Mouse (Mus musculus) erythroblast, embryonic 14.5 days (primary cell): ENCODE measurements around the gene Best2. TPM values are rescaled to one million over a fixed set of nuclear protein-coding genes. Genes with fewer than 3 reads are reported as not detected.

Experiments
- H3K27me3 ChIP-seq: 2 replicates; pipeline ENCODE4 v1.6.1; 2012; ENCODE audit warnings: inconsistent platforms; ENCODE audit not compliant: control insufficient read depth
- H3K36me3 ChIP-seq: 2 replicates; pipeline ENCODE4 v1.6.1; 2012; ENCODE audit warnings: mild to moderate bottlenecking, inconsistent platforms; ENCODE audit not compliant: control insufficient read depth
- H3K4me1 ChIP-seq: 2 replicates; pipeline ENCODE4 v1.6.1; 2012; ENCODE audit warnings: inconsistent platforms; ENCODE audit not compliant: control insufficient read depth
- H3K4me3 ChIP-seq: replicated peaks from 2 replicates; pipeline ENCODE3; 2012; ENCODE audit warnings: moderate library complexity, mild to moderate bottlenecking, inconsistent platforms
- H3K9me3 ChIP-seq: 2 replicates; pipeline ENCODE4 v1.6.1; 2012; ENCODE audit warnings: low read length, inconsistent platforms, mixed read lengths; ENCODE audit not compliant: control insufficient read depth
- GATA1 ChIP-seq: IDR thresholded peaks from 2 replicates; pipeline ENCODE4 v1.6.1; 2012; ENCODE audit warnings: low read length, inconsistent platforms, mixed read lengths
- TAL1 ChIP-seq: IDR thresholded peaks from 3 replicates; pipeline ENCODE4 v1.6.1; 2012; ENCODE audit warnings: low read length, inconsistent platforms, mixed read lengths
- polyA plus RNA-seq: library from polyadenylated mRNA; stranded (reverse); fragments of >175 nt; gene quantifications from 2 replicates; pipeline ENCODE4 v1.2.3, GENCODE M21; 2012

The Best2 gene
- polyA plus RNA-seq, 1 experiment = not detected

- no peak for TF ChIP-seq GATA1
- TF ChIP-seq TAL1 = no peak
Measured at GRCm38 (mm10) chr8:84974543-84975142, 39.7 kb downstream of the Best2 start.

GRCm38 (mm10) chr8:84973803-84974542, 40.4 kb downstream of the Best2 start:
- H3K36me3 ChIP-seq = peaks cover 60% of the 10 kb centered on the region
- peaks cover 85% of the 10 kb centered on the region for H3K4me1 ChIP-seq
- peaks cover 16% of the 10 kb centered on the region for H3K27me3 ChIP-seq
- peak overlapping the region; percentile 79 for H3K4me3 ChIP-seq
- H3K9me3 ChIP-seq = no peaks in the 10 kb centered on the region
- TF ChIP-seq GATA1 (no peak), TAL1 (no peak)

More at GRCm38 (mm10) chr8:84974543-84975142, 39.7 kb downstream of the Best2 start:
- peak overlapping the region; percentile 71 for H3K4me3 ChIP-seq
- H3K36me3 ChIP-seq = peaks cover 58% of the 10 kb centered on the region
- H3K9me3 ChIP-seq = no peaks in the 10 kb centered on the region
- H3K27me3 ChIP-seq = peaks cover 16% of the 10 kb centered on the region
- peaks cover 88% of the 10 kb centered on the region for H3K4me1 ChIP-seq

GRCm38 (mm10) chr8:84973079-84973478, 41.3 kb downstream of the Best2 start:
- peaks cover 60% of the 10 kb centered on the region for H3K36me3 ChIP-seq
- no peak for TF ChIP-seq TAL1
- no peak for TF ChIP-seq GATA1
- H3K4me1 ChIP-seq = peaks cover 85% of the 10 kb centered on the region
- H3K27me3 ChIP-seq = peaks cover 7% of the 10 kb centered on the region
- H3K9me3 ChIP-seq = no peaks in the 10 kb centered on the region
- peak overlapping the region; percentile 79 for H3K4me3 ChIP-seq

GRCm38 (mm10) chr8:84970913-84971312, 43.4 kb downstream of the Best2 start:
- Histone ChIP-seq H3K4me3 (peak overlapping the region; percentile 79), H3K36me3 (peaks cover 71% of the 10 kb centered on the region), H3K4me1 (peaks cover 84% of the 10 kb centered on the region), H3K27me3 (no peaks in the 10 kb centered on the region), H3K9me3 (peaks cover 2% of the 10 kb centered on the region; the same call in 1 of the 2 replicates)
- TF ChIP-seq GATA1 (peak; percentile 97), TAL1 (peak; percentile 88)

GRCm38 (mm10) chr8:84970135-84970790, 44.1 kb downstream of the Best2 start:
- no peaks in the 10 kb centered on the region for H3K27me3 ChIP-seq
- peaks cover 2% of the 10 kb centered on the region; the same call in 1 of the 2 replicates for H3K9me3 ChIP-seq
- TF ChIP-seq TAL1 (no peak), GATA1 (no peak)
- peak overlapping the region; percentile 79 for H3K4me3 ChIP-seq
- H3K36me3 ChIP-seq = peaks cover 69% of the 10 kb centered on the region
- H3K4me1 ChIP-seq = peaks cover 82% of the 10 kb centered on the region

GRCm38 (mm10) chr8:84969241-84970134, 44.8 kb downstream of the Best2 start, which contains the start of the genes Gm49661, Prdx2 and Rnaseh2a:
TSS of gene Gm49661 (minus strand) at chr8:84969433.
TSS of gene Prdx2 (plus strand) at chr8:84969587.
TSS of gene Rnaseh2a (minus strand) at chr8:84969767.
- Histone ChIP-seq H3K36me3 (peaks cover 67% of the 10 kb centered on the region), H3K9me3 (peaks cover 2% of the 10 kb centered on the region; the same call in 1 of the 2 replicates)

GRCm38 (mm10) chr8:84968650-84969049, 45.7 kb downstream of the Best2 start:
- Histone ChIP-seq H3K9me3 (peaks cover 2% of the 10 kb centered on the region; the same call in 1 of the 2 replicates), H3K27me3 (no peaks in the 10 kb centered on the region), H3K4me1 (peaks cover 78% of the 10 kb centered on the region), H3K4me3 (peak overlapping the region; percentile 79), H3K36me3 (peaks cover 67% of the 10 kb centered on the region)
- TF ChIP-seq GATA1 (no peak), TAL1 (no peak)

More at GRCm38 (mm10) chr8:84969241-84970134, 44.8 kb downstream of the Best2 start, which contains the start of the genes Gm49661, Prdx2 and Rnaseh2a:
- Histone ChIP-seq H3K4me3 (peak within 1 kb of the TSS; percentile 79), H3K27me3 (no peaks in the 10 kb centered on the region), H3K4me1 (peaks cover 80% of the 10 kb centered on the region)
- TF ChIP-seq TAL1 (no peak), GATA1 (no peak)
